Mouse (Mus musculus) naive thymus-derived CD4-positive, alpha-beta T cell, adult 2 months (primary cell): ENCODE results near the gene Hist1h2ae.

Experiments
- DNase-seq: peaks from one replicate; pipeline ENCODE4 v3.0.0-alpha.2; 2011; ENCODE audit warnings: low read depth

The Hist1h2ae gene

DNA sequence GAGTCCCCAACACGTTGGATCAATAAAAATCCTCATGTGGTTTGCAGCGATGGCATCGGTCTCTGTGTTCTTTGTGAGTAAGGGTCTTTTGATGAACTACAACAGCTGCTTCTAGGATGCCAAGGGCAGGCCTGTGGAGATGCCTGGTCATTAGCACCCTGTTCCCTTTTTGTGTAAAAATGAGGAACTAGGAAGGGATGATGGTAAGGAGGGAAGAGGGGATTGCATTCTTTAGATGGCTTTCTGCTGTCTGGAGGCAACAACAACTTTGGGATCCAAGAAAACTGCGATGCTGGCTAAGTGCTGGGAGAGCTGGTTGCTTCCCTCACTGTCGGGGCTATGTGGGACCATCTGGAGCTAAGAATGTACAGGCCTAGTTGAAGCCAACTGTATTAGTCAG is 32.8 kb downstream of the Hist1h2ae start:
- DNase-seq, result no peak

DNA sequence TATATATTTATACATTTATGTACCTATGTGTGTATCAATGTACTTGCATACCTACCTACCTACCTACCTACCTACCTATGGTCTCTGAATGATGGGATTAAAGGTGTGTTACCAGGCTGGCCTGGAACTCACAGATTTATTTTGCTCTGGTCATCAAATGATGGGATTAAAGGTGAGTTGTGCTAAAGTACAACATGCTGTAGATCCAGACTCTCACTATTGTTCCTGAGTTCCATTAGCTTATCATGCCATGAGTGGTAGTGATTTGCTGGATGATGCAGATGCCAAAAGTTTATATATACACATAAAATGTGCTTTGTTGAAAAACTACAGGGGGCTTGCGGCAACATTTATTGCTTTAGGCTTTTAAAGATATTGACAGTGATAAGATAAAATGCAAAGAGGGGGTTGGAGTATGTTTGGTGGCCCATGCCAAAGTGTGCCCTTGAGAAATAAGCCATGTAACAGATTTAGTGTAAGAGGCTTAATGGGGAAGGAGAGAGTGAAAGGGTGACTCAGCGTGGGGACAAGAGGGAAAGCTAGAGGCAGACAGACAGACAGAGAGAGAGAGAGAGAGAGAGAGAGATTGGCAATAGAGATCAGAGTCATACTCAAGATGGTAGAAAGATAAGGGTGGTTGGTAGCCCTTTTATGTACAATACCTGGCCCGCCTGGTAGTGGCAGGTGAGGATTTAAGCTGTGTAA is 33.9 kb downstream of the Hist1h2ae start:
- DNase-seq, result no peak

DNA sequence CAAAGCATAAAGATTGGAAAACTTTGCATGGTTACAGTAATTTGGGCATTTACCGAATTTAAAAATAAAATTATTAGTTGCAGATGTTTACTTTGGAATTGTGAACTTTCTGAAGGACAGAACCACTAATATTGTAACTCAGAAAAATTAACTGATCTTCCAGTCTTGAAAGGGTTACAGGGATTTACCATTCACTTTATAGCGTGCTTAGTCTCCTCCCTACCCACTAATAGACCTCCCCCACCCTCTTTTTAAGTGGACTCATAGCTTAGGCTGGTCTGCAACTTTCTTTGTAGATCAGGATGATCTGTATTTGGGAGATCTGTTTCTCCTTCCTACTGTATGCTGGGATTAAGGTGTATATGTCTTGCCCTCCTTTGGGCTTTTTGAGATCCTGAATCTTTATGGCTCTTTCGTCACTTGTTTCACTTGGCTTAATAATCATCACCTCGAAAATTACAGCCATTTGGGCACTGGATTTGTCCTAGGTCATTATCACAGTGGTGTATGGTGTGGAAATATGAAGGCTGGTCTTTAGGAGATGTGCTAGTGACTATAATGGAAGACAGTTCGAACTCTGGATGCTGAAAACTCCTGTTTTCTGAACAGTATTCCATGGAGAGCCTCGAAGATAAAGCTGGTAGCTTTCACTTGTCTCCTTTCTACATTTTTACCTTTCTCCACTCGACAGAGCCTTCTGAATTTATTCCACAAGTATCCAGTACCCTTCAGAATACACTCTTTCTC is 34.8 kb downstream of the Hist1h2ae start:
- no peak for DNase-seq

DNA sequence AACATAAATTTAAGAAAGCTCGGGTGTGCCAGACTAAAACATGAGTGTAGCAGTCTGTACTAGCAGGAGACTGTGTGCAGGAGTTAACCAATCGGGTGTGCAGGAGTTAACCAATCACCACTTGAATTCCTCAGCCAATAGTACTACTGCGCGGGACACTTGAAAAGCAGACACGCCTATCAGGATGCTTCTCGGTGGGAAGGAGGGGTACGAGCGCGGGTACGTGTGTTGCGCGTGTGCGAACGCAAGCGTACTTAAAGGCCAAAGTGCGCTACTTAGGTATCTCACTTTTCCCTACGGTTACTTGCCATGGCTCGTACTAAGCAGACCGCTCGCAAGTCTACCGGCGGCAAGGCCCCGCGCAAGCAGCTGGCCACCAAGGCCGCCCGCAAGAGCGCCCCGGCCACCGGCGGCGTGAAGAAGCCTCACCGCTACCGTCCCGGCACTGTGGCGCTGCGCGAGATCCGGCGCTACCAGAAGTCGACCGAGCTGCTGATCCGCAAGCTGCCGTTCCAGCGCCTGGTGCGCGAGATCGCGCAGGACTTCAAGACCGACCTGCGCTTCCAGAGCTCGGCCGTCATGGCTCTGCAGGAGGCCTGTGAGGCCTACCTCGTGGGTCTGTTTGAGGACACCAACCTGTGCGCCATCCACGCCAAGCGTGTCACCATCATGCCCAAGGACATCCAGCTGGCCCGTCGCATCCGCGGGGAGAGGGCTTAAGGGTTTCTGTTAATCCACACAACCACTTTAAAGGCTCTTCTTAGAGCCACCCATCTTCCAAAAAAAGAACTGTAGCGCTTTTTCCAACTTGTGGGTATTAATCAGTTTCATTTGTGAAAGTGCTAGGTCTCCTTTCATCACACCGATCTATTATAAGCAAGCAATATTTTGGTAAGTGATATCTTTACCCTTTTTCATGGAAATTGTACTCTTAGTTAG is 35.6 kb downstream of the Hist1h2ae start, which contains the start of gene Hist1h3g:
Hist1h3g (plus strand) TSS at position 286 of the 939 bp plus-strand sequence.
- DNase-seq, result peak; percentile 91

DNA sequence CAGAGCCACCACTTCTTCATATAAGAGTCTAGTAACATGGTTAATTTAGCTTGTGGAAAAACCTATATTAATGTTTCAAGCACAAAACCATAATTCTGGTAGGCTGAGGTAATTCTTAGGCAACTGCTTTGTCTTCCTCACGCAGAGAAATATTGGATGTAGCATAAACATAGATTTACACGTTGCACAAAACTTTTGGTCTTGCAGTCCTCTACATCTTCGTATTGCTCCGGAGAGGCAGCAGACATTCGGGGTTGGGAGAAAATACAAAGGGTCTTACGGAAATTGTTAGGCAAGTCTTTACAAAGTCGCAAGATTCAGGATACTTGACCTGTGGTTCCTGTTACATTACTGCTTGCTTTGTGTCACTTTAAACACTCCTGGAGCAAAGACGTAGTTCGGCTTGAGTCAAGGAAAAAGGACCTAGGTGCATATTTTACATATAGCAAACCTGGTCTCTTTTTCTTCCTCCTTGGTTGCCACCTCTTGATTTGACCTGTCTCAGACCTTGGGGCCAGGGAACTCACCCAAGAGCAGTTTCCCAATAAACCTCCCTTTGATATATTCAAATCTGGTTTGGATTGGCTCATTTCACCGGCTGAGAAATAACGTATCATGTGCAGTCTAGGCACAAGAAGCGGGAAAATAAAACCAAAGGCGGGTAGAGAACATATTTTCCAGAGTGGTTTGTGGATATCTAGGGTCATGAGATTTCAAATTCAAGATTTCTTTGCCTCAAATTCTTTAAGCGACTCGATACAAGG is 36.5 kb downstream of the Hist1h2ae start:
- DNase-seq, result no peak

DNA sequence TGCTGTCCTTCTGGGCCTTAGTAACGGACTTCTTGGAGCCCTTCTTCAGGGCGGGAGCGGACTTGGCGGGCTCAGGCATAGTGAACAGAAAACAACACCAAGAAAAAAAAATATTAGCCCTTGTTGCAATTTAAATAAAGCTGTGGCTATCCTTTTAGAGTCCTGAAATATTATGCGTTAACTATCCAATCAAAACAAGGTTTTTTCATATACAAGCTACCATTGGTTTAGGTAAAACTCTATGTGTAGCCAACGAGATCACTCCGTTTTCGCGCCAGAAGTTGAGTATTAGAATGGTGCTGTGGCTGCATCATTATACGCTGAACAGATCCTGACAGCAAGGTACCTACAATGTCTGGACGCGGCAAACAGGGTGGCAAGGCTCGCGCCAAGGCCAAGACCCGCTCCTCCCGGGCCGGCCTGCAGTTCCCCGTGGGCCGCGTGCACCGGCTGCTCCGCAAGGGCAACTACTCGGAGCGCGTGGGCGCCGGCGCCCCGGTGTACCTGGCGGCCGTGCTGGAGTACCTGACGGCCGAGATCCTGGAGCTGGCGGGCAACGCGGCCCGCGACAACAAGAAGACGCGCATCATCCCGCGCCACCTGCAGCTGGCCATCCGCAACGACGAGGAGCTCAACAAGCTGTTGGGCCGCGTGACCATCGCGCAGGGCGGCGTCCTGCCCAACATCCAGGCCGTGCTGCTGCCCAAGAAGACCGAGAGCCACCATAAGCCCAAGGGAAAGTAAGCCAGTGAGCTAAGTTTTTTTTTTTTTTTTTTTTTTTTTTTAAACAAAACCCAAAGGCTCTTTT is 37.3 kb downstream of the Hist1h2ae start, which contains the start of gene Hist1h2af:
Hist1h2af (plus strand) TSS at position 347 of the 808 bp plus-strand sequence.
- peak; percentile 73 for DNase-seq

DNA sequence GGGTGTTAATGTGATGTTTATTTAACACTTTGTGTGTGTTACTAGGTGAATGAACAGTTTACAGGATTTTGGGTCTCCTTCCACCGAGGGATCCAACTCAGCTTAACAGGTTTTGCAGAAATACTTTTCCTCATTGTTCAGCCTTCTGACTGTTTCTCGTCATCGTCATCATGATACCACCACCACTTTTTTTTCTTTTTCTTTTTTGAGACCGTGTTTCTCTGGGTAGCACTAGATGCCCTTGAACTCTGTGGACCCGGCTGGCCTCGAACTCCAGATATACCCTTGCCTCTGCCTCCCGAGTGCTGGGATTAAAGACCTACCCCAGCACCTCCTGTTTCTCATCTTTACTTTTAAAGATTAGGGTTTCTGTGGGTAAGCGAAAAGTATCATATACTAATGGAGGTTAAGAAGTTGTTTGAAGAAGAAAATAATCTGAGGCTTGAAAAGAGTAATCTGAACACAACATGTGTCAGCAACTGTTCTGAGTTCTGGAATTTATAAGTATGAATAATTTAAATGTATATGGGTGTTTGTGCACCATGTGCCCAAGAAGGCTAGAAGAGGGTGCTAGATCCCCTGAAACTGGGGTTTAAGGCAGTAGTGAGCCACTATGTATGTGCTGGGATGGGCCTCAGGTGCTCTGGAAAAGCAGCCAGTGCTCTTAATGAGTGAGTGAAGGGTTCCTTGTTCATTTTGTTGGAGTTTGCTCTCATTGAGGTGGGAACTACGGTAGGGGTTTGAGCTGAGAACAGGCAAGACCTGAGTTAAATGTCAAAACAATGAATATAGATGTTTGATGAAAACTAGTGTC is 38.6 kb downstream of the Hist1h2ae start:
- DNase-seq, result peak; percentile 6

DNA sequence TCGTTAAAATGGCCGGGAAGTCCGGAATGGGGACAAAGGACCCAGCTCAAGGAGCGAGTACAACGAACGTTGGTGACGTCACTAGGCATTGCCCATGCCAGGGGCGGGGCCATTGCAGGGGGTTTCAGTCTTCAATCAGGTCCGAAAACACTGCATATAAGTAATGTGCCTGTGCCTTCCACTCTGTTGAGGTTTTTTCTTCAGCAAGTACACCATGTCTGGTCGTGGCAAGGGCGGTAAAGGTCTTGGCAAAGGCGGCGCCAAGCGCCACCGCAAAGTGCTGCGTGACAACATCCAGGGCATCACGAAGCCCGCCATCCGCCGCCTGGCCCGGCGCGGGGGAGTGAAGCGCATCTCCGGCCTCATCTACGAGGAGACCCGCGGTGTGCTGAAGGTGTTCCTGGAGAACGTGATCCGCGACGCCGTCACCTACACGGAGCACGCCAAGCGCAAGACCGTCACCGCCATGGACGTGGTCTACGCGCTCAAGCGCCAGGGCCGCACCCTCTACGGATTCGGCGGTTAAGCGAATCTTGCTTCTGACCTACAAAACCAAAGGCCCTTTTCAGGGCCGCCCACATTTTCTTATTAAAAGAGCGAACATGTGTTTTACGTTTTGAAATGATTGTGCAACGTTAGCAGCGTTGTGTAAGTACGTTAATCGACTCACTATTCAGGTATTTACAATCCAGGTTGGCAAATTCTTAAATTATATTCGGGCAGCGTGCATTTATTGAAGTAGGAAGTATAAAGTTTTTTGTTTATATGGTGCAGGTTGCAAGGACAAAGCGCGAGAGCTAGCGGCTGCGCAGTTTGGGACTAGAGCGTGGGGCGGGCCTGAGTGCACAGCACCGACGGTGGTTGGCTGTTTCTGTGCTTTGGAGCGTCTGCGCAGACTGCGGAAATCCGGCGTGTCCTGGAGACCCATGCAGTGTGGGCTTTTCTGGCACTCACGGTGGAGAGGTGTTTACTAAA is 39.8 kb downstream of the Hist1h2ae start, which contains the start of gene Hist1h4h:
Hist1h4h (plus strand) TSS at position 150 of the 975 bp plus-strand sequence.
- peak; percentile 98 for DNase-seq

DNA sequence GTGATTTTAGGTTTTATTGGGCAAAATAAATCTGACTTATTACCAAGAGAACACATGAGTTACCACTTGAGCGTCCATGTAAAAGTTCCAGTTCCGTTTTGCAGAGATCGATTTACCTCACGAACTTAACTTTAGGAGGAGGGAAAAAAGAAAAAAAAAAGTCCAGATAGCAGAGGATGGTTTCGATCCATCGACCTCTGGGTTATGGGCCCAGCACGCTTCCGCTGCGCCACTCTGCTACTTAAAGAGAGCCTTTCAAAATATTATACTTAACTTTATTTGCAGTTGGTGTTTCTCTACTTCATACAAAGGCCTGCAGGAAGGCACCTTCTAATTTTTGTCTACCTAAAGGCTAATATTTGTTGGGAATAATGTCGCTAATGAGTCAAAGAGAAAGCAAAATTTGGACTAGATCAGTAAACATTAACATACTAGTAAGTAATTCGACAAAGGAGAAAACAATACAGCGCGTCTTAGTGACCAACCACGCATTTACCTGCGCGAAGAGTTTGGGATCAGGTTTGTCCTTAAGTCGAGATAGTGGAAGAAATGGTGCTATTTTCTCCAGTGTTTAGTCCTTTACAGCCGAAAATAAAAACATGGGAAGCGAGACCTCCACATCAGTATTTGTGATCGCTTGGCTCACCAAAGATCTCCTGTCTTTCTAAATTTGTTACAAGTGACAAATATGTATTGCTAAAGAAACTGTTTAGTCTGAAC is 40.7 kb downstream of the Hist1h2ae start:
- peak; percentile 92 for DNase-seq

DNA sequence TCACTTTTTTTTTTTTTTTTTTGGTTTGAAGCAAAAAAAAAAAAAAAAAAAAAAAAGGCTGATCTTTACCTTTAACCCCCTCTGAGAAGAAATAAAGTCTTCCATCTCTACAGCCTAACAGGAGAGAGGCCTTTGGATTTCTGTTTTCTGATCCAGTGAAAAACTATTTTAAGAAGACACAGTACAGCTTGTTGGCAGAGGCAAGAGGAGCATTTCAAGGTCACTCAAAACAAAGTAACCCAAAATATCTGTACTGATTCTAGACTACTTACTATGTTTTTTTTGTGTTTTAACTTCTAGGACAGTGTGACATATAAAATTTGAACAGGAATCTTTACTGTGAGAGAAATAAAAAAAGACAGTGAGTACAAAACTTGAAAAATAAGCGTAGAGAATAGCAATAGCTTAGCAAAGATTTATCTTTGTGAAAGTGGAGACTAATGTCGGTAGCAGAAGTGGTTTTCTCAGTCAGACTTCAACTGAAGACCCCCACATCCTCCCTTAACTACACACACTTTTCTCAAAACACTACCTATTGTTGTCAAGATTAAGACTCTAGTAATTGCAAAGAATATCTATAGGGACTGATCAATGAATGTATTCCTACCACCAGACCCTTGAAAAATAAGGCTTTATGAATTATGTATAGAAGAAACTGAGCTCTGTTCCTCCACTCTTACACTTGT is 41.4 kb downstream of the Hist1h2ae start:
- no peak for DNase-seq

DNA sequence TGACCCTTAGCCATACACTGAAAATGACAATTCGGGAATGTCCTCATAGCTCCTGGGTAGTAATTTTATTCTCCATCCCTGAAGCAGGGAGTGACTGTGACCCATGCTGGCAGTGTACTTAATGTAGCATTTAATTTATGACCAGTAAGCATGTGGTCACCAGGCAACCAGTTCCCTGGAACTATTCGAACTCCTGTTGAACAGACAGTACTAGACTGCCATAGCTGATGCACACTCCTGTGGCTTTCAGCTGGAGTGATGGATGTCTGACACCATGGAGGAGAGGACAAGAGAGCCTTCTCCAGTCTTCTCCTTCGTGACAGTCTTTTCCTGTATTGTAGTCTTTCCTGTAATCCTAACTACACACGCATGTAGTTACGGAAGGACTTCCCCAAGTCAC is 42.0 kb downstream of the Hist1h2ae start:
- no peak for DNase-seq

DNA sequence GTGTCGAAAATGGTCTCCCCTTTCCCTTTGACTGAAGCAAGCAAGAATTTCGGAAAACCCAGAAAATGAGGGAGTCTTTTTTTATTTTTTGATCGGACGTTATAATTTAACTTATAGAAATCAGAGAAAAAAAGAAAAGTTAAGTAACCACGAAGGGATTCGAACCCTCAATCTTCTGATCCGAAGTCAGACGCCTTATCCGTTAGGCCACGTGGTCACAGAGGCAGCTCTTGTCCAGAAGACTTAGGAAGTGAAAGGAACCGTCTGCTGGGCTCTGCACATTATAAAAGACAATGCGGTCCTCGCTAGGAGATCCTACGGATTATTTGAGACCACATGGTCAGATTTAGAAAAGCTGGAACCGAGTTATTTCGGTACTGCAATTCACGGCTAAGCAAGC is 44.7 kb downstream of the Hist1h2ae start:
- DNase-seq, result peak; percentile 95

DNA sequence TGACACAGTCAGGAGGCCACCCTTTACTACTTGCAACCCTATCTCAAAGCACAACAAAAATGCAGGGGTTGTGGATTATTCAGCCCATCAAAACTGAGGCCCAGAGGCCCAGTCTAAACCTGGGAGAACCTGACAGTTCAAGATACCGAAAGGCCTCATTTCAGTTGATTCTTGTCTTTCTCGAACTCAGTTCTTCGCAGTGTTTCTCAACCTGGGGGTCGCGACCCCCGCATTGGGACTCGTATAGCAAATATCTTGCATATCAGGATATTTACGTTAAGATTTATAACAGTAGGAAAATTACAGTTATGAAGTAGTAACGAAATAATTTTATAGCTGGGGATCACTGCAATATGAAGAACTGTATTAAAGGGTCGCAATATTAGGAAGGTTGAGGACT is 45.1 kb downstream of the Hist1h2ae start:
- DNase-seq, result no peak

DNA sequence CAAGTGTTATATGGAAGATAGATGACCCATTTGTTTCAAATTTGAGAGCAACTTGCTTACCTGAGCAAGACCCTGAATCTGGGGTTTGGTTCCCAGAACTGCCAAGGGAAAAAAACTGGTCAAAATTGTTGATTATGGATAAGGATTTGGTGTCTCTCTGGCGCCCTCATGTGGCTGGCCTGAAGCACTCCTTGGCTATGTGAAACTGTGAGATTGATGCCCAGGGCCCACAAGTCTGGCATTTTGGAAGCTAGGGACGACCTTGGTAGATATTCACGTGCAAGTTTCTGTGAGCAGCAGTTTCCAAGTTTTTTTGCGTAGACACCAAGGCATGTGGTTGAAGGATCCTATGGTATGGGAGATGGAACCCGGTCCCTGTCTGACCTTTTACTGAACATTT is 46.4 kb downstream of the Hist1h2ae start:
- peak; percentile 90 for DNase-seq

DNA sequence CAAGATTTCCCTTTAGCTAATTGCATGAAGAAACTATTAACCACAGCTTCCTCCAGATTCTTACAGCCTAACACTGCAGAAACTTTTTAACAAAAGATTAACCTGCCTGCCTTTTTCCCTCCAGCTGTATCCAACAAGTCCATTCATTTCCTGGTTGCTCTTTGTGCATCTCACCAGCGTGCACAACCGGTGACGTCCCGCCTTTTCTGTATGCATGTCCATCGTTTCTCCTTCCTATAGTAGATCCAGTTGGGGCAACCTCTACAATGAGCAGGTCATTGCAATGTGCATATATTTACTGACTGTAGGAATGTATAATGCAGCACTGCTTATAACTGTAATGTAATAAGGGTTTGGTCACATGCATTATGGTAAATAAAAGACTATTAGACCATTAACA is 47.0 kb downstream of the Hist1h2ae start:
- DNase-seq, result no peak

DNA sequence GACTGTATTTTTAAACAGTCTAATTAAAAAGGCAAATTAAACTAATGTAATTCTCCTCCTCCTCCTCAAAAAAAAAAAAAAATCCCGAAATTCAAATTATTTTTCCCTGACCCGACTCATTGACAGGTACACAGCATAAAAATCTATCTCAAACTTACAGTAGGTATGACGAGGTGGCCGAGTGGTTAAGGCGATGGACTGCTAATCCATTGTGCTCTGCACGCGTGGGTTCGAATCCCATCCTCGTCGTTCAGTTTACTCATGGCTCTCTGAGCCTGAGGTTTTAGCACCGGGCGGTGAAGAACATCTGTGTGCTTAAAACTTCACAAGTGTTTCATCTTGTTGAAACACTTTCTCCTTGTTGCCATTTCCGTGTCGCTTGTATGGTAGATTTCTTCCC is 49.3 kb downstream of the Hist1h2ae start:
- DNase-seq, result peak; percentile 83
